Mouse (Mus musculus) heart, postnatal 10 days (tissue): Measurements from ENCODE around the gene Klf14. TPM values are rescaled to one million over a fixed set of nuclear protein-coding genes. Genes with fewer than 3 reads are reported as not detected.

Experiments
- DNase-seq, 2 experiments: peaks; one replicate each; pipeline ENCODE4 v3.0.0; 2021
- intact Hi-C: fragments of 180-260 bp; cut with DNase I; formaldehyde crosslinking; loops from one replicate; pipeline ENCODE4 v1.15.1; 2025
- total RNA-seq, 2 experiments: library from RNA; stranded (reverse); gene quantifications; 2 replicates each; pipeline ENCODE4 v1.2.3; 2021

Gene Klf14
- total RNA-seq, result under 1 TPM; 0.72 to 0.89 TPM

GRCm38 (mm10) chr6:30958736-30959540, at the start of gene Klf14:
Gene Klf14, minus strand, starts transcription at chr6:30959078.
- intact Hi-C loops, result no loop called here

GRCm38 (mm10) chr6:31006111-31006600, 47.3 kb upstream of the Klf14 start:
- DNase-seq, result peak; percentile 23 to 30
- intact Hi-C loops, result no loop called here

More at GRCm38 (mm10) chr6:30958736-30959540, at the start of gene Klf14:
- DNase-seq, result peak; percentile 70 to 77

- DNase-seq, result no peak
- intact Hi-C loops, result loop anchor here (10.0 kb wide), 1 partner anchor 452 kb away; no protein-coding TSS in a partner anchor
Observed at GRCm38 (mm10) chr6:30986393-30986792, 27.5 kb upstream of the Klf14 start.

- no peak for DNase-seq
Observed at GRCm38 (mm10) chr6:30983021-30983420, 24.1 kb upstream of the Klf14 start.

GRCm38 (mm10) chr6:30982372-30982980, 23.6 kb upstream of the Klf14 start:
- intact Hi-C loops, result loop anchor here (2.0 to 10.0 kb wide), 3 partner anchors 52 to 580 kb away; no protein-coding TSS in a partner anchor
- no peak for DNase-seq

More at GRCm38 (mm10) chr6:30983021-30983420, 24.1 kb upstream of the Klf14 start:
- intact Hi-C loops, result loop anchor here (2.0 to 10.0 kb wide), 3 partner anchors 52 to 580 kb away; no protein-coding TSS in a partner anchor

- intact Hi-C loops, result loop anchor here (10.0 kb wide), 1 partner anchor 447 kb away; no protein-coding TSS in a partner anchor
- no peak for DNase-seq
Observed at GRCm38 (mm10) chr6:30981351-30981750, 22.5 kb upstream of the Klf14 start.

GRCm38 (mm10) chr6:30978615-30979014, 19.7 kb upstream of the Klf14 start:
- no peak for DNase-seq
- intact Hi-C loops, result no loop called here

GRCm38 (mm10) chr6:30972121-30972520, 13.2 kb upstream of the Klf14 start:
- intact Hi-C loops, result no loop called here
- no peak for DNase-seq

GRCm38 (mm10) chr6:30957784-30958735, 818 bp downstream of the Klf14 start:
- DNase-seq, result peak; percentile 44 to 66
- intact Hi-C loops, result no loop called here

GRCm38 (mm10) chr6:30939264-30939663, 19.6 kb downstream of the Klf14 start:
- intact Hi-C loops, result no loop called here
- DNase-seq, result no peak

- peak; percentile 11 to 23 for DNase-seq
- intact Hi-C loops, result loop anchor here (10.0 kb wide), 1 partner anchor 388 kb away; no protein-coding TSS in a partner anchor
Observed at GRCm38 (mm10) chr6:30922821-30923220, 36.1 kb downstream of the Klf14 start.

- no peak for DNase-seq
- intact Hi-C loops, result loop anchor here (10.0 kb wide), 1 partner anchor 387 kb away; no protein-coding TSS in a partner anchor
Observed at GRCm38 (mm10) chr6:30921826-30922225, 37.1 kb downstream of the Klf14 start.

- peak; percentile 32 to 37 for DNase-seq
- intact Hi-C loops, result loop anchor here (10.0 kb wide), 1 partner anchor 386 kb away; no protein-coding TSS in a partner anchor
Observed at GRCm38 (mm10) chr6:30920834-30921675, 37.8 kb downstream of the Klf14 start.

- intact Hi-C loops, result no loop called here
Observed at GRCm38 (mm10) chr6:30915473-30915872, 43.4 kb downstream of the Klf14 start, which contains the start of gene Tsga13. Gene Tsga13, minus strand, starts transcription at chr6:30915573.

GRCm38 (mm10) chr6:30907970-30908369, 50.9 kb downstream of the Klf14 start:
- DNase-seq, result no peak
- intact Hi-C loops, result no loop called here

More at GRCm38 (mm10) chr6:30915473-30915872, 43.4 kb downstream of the Klf14 start, which contains the start of gene Tsga13:
- no peak for DNase-seq
